Mouse (Mus musculus): ENCODE measurements at regions not wholly inside any gene's neighbourhood (a gene's known extent, or its start where the extent isn't known, plus 50 kb on each side); places are given as distances from the start of the nearest gene placed in this dataset.

- DNase-seq = no peak
Measured at GRCm38 (mm10) chr8:76309200-76309599, 590.0 kb upstream of the Nr3c2 start.

- no peak for DNase-seq
Measured at GRCm38 (mm10) chr8:76328540-76328939, 570.7 kb upstream of the Nr3c2 start.

- no peak for DNase-seq
Measured at GRCm38 (mm10) chr8:76343072-76343471, 556.2 kb upstream of the Nr3c2 start.

GRCm38 (mm10) chr8:76346150-76346549, 553.1 kb upstream of the Nr3c2 start:
- no peak for DNase-seq

GRCm38 (mm10) chr8:76346832-76347231, 552.4 kb upstream of the Nr3c2 start:
- no peak for DNase-seq

GRCm38 (mm10) chr8:76374314-76374713, 524.9 kb upstream of the Nr3c2 start:
- no peak for DNase-seq

DNA sequence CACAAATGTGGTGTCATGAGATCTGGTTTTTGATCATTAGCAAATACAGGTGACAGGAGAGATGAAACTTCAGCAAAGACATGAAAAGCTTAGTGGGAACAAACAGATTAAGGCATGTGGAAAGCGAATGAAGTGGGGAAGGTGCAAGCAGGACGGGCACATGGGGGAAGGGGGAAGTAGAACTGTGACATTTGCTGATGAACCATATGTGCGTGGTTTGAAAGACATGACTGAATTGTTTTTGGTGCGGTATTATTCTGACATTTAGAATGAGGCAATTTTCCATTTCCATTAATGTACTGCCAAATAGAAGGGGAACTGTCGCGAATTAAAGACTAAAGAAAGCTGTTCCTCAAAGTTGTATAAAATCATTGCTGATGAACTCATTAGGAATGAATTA, 521.5 kb upstream of the Nr3c2 start:
- DNase-seq = no peak

GRCm38 (mm10) chr8:76381643-76382042, 517.6 kb upstream of the Nr3c2 start:
- no peak for DNase-seq

DNA sequence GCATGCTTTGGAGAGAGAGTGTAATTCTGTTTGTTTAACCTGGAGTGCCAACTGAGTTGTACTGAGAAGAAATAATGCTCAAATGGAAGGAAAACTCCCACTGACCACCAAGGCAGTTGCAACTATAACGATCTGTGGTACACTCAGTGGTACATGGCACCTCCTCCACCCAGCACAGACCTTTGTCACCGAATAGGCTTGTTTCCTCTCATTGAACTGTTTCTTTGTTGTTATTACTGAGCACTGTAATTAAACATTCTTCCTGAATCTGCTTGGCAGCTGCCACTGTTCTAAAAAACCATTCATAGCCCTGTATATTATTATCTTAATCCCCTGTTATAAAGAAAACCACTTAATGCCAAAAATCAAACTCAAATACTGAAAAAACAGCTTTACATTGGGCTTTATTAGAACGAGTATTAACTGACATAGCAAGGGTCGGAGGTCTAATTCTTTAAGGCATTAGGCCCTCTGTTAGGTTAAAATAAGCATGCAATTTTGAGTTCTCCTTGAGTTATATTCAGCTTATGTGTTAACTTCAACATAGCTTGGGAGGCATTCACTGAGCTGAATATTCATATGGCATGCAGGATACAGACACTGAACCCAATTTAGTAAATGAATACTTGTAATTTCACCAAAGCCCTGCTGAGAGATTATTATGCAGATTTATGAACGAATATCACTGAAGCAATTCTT, 515.5 kb upstream of the Nr3c2 start:
- no peak for DNase-seq

- DNase-seq = peak; percentile 4
Measured at GRCm38 (mm10) chr8:76384282-76384637, 515.0 kb upstream of the Nr3c2 start.

- DNase-seq = no peak
Measured at GRCm38 (mm10) chr8:76392004-76392403, 507.2 kb upstream of the Nr3c2 start.

DNA sequence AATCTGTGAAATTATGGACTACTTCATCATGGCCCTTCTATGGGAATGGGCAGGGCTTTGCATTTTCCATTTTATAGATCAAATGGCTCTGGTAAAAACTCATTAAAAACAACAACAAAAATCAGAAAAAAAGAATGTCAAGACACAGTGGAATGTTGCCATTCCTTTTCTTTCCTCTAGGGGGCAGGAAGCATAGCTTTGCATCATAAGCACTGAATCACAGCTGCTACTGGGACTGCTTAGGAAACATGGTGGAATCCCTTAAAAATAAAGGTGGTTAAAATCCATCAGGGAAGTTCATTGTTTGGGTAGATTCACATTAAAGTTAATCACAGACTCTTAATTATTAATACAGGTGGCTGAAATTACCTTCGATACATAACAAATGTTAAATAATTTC, 476.8 kb upstream of the Nr3c2 start:
- no peak for DNase-seq

DNA sequence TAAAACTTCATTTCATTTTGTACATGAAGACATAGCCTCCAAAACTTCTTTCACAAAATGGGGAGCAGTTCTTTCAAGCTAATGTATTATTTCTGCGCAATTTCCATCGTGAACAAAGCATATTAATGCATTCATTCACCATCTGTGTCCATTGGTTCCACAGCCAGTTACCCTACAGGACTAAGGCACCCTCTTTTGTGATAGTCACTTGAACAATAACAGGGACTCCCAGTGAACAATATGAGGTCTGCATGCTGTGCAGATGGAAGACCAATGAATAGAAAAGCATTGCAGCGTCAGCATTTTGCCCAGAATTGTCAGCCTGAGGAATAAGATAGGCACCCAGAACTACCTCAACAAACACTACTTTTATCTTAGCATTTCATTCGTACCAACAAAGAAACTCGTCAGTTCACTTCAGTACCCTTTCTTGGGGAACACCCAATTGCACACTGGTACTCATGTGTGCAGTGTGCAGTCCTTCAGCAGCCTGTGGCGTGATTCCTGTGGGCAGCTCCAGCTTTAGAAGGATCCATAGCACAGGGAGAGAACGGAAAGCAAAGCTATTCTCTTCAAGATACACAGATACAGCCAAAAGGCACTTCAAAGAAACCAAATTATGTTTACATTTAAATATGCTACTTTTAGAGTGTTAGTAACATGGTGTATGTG, 476.2 kb upstream of the Nr3c2 start:
- DNase-seq = no peak

- peak; percentile 4 for DNase-seq
Measured at GRCm38 (mm10) chr8:76429818-76430217, 469.4 kb upstream of the Nr3c2 start.

- DNase-seq = no peak
Measured at GRCm38 (mm10) chr8:76432813-76433212, 466.4 kb upstream of the Nr3c2 start.

DNA sequence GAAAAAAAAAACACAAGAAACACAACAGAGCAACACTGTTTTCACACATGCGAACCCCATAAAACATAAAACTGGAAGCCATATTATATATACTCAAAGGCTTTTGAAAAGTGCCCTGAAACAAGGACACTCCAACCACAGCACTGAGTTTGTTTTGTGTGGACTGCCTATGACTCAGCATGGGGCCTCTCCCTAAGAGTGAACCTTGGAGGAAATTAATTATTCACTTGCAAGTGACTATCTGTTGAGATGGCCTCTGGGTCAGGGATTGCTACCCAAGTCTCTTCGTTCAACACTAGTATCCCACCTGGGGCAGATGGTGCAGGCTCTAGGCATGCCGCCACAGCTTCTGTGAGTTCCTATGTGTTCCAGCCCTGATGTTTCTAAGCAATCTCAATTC, 461.3 kb upstream of the Nr3c2 start:
- no peak for DNase-seq

DNA sequence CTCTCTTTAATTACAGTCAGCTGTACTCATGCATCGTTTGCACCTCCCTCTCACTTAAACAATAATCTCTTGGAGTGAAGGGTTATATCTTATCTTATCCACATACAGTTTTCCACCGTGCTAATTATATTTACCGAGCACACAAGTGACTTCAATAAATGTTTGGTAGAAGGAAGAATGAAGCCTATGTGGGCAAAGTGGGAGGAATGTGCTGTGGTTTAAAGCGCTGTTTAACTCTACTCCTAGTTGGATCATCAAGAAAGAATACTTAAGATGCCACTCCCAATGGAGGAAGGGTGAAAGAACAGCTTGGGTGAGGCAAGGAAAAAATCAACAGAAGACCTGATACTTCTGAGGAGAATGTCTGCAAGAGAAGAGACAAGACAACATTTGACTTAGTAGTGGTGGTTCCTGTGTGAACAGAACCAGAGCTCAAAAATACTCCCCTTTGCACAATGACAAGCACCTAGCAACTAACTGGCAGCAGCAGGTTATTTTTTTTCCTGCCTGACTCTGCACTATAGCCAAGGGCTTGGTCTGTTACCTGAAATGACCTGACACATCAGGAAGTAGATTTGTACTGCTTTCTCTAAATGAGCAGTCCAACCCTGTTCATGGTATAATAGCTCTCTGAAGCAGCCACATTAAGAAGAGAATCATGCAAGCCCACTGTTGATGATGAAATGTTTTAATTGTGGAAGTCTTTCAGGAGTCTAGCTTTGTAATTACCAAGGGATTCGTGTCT, 424.6 kb upstream of the Nr3c2 start:
- DNase-seq = no peak

DNA sequence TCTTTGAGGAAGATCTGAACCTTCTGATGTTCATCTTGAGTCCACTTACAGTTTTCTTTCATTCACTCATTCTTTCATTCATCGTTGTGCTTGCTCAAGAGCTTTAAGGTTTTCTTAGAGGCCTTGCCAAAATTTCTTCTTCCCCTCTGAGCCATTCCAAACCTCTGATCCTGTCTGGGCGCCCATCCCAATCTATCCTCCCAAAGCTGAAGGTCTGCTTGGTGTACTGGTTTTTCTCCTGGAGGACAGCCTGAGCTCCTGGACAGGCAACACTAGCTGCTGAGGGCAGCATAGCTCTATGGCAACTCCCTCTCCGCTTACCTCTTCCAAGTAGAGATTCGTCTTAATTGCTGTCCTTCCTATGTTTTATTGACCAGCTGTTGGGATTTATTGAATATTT, 420.3 kb upstream of the Nr3c2 start:
- DNase-seq = no peak

DNA sequence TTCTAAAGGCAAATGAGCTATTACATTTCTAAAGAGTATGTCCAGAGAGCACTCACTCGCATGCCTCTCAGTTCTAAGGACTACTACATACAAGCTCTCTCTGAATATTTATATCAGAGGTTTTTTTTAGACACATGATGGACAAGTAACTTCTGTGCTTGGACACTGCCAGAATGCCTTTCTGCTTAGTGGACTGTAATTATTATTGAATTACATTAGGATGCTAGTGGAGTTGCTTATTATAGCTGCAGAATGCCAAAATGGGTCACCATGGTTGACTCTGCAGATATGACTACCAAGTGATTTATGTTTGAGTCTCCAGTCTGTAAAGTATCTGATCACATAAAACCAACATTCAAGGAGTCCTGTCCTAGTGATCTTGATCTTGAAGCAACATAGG, 395.6 kb upstream of the Nr3c2 start:
- no peak for DNase-seq

GRCm38 (mm10) chr8:76507247-76507646, 392.0 kb upstream of the Nr3c2 start:
- DNase-seq = no peak

GRCm38 (mm10) chr8:76509201-76509600, 390.0 kb upstream of the Nr3c2 start:
- no peak for DNase-seq

DNA sequence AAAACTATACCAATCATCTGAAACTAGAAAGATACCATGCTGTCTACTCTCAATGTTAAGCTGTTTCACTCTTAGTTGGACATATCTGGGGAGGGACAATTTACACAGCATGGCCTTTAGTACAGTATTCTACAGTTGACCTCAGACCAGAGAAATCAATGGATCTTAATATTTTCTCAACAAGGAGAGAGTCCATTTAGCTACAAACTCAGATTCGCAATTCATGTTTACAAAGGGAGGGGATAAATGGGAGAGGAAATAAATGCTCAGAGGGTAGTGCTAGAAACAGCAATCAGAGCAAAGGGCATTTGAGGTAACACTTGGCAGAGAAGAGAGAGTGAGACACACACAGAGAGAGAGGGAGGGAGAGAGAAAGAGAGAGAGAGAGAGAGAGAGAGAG, 385.1 kb upstream of the Nr3c2 start:
- DNase-seq = no peak

DNA sequence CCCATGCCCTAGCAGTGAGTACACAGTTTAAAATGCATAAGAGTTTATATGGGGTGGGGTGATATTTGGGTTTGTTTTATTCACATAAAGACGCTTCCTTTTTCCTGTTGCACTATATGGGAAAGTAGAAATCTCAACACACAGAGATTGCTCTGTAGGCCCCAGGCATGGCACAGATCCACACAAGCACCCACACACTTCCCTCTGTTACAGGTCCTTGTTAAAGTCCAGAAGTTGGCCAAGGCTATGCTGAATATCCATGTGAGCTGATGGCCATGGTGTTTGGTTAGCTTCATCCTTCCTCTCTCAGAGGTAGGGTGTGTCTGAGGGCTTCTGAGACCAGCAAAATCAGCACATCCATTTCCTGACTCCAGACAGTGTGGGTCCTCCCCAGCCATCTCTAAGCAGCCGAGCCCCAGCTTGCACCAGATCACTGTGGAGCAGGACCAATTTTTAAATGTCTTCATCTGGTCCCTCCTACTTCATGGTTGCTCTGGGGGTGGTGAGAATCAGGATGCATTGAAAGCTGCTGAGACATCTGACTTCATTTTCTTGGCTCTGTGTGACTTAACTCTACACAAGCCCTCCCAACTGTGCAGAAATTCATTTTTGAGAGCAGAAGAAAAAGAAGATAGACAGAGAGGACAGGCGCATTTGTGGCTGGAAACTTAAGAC, 360.3 kb upstream of the Nr3c2 start:
- DNase-seq = peak; percentile 54

- no peak for DNase-seq
Measured at GRCm38 (mm10) chr8:76539638-76540037, 359.6 kb upstream of the Nr3c2 start.

Measured in right cerebral cortex, adult 18-20 months (tissue).